Mouse (Mus musculus) heart, adult 8-10 months (tissue): ENCODE results near the gene Slc6a9. TPM values are rescaled to one million over a fixed set of nuclear protein-coding genes. Genes with fewer than 3 reads are reported as not detected.

Experiments used
- DNase-seq: peaks from one replicate; pipeline ENCODE4 v3.0.0; 2022; ENCODE audit warnings: low spot score
- total RNA-seq, 4 experiments: library from RNA; stranded (reverse); gene quantifications; 2 replicates each; pipeline ENCODE4 v1.2.4; 2022

Gene Slc6a9
- total RNA-seq, 4 experiments from 2014 or later: 1.7 to 2.3 (median 2.2) TPM

DNA sequence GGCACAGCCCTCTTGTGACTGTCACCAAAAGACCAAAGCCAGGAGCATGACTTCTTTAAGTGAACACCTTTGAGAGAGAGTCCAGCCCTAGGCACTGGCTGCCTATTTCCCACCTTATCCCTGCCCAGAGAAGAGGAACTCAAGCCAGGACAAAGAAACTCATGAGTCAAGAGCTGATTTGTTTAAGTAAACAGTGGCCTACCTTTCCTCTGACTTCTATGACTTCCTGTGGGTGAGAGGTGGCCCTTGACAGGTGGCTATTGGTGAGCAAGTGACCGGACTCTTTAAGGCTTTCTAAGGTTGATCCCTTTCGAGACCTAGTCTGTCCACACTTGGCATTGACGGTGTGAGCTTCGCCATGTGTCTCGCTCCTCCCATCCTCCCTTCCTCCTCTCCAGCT is 6.5 kb downstream of the Slc6a9 start:
- DNase-seq: no peak

DNA sequence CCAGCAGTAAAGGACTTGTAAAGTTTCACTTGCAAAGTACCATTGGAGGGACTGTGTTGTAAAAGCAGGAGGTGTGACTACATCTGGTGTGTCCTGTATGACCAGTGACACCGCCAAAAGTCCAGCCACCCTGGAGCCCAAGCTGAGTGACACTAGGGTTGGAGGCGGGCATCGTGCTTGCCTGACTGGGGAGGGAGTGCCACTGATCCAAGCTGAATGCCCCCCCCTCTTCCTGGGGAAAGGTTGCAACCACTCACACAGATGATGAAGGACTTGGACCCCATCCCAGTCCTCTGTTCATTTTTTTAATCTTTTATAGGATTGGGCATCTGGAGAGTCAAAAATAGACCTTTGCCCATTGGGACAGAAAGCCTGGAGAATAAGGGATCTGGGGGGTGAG is 7.3 kb downstream of the Slc6a9 start:
- DNase-seq: no peak

DNA sequence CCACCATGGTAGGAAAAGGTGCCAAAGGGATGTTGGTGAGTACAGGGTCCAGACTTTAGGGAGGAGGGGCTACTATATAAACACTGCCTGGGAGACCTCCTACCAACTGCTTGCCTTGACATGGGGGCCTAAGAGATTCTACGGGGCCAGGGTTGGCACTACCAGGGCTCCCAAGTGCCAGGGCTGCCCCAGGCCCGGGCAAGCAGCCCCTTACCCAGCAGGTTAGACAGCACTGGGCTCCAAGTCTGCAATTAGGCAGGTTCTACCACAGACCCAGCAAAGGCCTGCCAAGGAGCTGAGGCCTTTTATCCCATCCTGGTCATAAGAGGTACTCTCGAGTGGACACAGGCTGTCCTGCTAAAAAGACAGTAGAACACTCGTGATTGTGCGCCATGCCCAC is 8.8 kb downstream of the Slc6a9 start:
- no peak for DNase-seq

DNA sequence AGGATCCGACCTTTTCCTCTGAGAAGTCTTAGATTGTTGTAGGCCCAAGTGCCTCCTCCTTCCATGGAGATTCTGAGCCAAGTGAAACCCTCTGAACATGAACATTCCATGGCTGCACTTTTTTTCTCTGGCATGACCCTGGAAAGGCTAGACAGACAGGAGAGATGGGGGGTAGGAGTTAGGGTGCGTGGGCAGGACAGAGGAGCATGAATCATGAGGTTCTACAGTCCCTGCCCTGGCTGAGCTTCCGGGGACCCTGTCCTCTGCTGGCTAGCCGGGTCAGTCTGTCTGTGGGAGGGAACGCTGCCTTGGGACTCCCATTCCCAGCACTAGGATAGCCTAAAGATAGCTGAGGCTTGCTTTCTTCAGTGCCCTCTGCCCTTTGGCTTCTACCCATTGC is 10.2 kb downstream of the Slc6a9 start:
- DNase-seq: no peak

DNA sequence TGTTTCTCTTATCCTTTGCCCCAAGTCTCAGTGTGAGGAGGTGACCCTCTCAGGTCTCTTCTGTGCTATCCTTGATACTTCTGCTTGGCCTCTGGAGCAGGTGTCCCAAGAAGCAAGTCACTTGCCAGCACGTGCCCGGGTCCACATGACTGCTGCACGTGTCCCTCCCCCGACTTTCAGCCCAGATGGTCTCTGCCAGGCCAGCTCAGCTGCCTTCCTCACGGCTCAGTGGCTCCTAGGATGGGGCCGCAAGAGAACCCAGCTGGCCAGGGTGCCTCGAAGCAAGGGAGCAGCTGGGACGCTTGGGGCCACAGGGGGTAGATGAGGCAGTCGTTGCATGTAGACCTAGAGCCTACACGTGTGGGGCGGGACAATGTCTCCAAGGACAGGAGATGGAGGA is 11.0 kb downstream of the Slc6a9 start:
- DNase-seq: no peak

DNA sequence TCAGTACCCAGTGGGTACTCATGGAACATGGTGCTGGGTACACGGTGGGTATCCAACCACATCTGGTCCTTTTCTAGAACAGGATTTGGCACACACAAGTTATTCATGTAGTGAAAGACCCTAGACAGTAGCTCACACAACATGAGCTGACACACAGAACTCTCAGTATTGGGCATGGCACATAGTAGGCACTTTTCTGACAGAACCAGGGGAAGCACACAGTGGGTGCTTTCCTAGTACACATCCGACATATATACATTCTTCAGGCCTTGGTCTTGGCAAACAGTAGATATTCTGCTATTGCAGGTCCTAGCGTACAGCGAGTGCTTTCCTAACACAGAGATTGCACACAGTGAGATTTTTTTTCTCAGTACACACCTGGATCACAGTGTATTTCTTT is 12.0 kb downstream of the Slc6a9 start:
- DNase-seq: no peak

DNA sequence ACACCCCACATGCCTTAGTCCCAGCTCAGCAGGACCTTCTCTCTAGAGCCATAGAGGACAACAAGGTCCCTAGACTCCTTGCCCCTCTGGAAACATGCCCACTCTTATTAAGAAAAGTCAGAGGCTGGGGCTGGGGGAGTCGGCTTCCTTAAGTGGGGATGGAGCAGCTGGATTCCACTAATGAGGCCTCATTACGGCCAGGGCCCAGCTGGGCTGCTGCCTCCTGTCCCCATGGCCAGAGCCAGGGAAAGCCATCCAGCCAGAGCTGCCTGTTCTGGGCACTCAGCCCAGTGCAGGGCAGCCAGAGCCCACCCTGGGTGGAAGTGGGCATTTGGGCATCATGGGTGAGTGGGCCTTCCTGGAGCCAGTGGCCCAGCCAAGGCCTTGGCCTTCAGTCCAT is 12.7 kb downstream of the Slc6a9 start:
- no peak for DNase-seq

DNA sequence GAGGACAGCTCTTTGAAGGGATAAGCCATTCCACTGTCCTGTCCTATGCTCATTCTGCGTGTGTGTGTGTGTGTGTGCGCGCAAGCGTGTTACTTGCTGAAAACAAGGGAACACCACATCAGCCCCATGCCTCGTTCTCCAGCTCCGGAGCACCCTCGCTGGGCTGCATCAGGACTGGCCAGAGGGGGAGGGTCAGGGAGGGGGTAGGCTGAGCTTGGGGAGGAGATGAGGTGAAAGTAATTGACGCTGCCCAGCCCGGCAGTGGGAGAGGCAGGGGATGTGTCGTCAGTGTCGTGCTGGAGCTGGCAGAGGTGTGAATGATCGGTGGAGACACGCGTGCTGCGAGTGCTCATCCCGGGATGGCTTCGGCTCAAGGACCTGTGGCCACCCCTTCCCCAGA is 14.8 kb downstream of the Slc6a9 start:
- DNase-seq: no peak

DNA sequence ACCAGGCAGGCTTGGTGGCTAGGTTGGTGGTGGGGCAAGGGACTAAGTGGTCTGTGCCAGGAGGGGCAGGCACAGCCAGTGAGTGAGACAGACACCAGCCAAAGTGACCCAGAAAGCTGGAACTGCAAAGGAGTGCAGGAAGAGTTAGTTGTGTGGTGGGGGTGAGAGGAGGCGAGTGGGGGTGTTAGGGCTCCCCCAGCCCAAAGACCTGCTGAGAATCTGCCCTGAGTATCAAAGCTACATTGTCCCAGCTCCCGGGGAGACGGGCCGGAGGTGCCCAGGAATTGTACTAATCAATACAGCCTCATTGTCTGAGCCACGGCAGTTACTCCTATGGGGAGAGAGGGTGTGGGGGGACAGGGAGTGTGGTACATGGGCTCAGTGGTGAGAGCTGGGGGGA is 15.2 kb downstream of the Slc6a9 start:
- no peak for DNase-seq

DNA sequence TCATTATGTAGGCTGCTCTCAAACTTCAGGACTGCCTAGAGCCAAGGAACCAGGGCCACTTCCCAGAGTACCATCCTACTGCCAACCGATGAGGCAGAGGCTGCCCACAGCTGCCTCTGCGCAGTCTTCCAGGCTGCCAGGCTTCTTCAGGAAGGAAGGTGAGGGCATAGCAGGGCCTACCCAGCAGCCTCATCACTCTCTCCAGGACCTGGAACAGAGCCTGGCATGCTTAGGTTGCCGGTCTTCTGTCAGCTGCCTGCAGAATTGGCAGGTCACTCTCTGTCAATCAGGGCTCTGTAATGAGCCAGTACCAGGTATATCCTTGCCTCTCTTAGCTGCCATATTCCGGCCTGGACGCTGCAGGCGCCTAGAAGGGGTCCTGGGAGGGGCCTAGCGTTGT is 15.9 kb downstream of the Slc6a9 start:
- no peak for DNase-seq

DNA sequence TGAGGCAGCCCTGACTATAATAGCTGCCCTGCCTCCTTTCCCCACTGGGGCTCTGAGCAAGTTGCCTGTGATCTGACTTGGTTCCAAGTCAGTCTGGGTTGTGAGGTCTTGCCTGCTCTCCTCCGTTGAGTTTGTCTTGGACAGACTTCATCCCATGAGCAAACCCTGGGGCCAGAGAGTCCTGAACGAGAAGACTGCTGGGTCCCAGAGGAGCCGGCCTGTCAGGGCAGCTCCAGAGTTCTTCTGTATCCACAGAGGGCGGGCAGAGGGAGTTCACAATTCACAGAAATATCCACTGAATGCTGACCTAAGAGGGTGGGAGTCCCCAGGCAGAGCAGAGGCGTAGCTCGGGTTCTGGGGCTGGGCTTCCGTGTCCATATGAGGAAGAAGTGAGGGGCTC is 16.6 kb downstream of the Slc6a9 start:
- DNase-seq: peak; percentile 69

DNA sequence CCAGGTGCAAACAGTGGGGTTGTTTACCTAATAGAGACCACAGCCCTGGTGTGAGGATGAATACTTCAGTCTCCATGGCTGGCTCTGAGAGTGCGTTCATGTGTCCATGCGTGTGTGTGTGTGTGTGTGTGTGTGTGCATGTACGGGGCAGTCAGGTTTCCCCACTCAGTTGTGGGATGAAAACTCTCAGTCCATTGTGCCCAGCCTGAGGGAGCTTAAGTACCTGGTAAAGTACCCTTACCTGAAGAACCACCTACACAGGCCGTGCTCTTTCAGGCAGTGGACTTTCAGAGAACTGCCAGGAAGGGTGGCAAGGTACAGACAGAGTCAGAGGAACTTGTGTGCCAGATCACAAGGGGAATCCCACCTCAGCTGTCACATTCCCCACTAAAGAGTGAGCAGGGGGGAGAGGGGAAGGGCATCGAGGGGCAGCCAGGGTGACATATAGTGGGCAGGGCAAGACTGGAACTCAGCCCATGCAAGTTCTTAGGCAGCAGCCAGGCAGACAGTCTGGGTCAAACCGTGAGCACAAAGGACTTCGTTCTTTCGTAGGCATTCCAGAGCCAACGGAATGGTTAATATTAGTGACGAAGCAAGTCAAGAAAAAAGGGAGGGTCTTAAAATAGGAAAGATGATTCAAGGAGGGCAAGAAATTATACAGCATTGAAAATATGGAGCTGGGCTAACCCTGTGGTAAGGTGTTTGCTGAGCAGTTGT is 18.0 kb downstream of the Slc6a9 start:
- no peak for DNase-seq

DNA sequence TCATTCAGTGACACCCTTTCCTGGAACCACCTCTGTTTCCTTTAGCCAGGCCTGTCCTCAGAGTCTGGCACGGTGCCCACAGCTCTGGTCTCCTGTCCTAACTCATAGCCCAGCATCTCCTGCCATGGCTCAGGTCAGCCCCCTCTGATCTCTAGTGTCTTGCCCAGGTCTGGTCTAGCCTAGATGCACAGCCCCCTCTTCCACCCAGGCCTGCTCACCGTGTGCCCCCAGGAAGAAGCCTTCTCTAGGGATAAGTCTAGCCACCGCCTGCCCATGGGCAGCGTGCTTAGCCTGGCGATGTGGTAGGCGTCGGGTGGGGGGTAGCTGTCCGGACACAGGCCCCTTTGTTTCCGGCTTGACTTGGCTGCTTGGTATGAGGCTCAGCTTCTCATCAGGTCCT is 20.8 kb downstream of the Slc6a9 start:
- DNase-seq: no peak

DNA sequence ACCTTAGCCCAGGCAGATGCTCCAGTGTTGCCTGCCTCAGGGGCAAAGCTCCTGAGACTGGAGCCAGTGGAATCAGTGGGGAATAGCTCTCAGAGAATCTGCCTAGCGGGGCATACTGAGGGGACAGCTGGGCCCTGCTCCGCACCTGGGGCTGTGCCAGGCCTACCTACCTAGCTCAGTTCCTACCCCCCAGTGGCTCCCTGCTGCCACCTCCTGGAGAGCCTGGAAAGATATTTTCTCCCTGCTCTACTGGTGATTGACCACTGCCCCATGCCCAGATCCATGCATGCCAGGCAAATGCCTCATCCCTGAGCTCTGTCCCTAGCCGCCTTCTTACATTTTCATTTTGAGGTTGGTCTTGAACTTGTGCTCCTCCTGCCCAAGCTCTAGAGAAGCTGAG is 24.5 kb downstream of the Slc6a9 start:
- no peak for DNase-seq

DNA sequence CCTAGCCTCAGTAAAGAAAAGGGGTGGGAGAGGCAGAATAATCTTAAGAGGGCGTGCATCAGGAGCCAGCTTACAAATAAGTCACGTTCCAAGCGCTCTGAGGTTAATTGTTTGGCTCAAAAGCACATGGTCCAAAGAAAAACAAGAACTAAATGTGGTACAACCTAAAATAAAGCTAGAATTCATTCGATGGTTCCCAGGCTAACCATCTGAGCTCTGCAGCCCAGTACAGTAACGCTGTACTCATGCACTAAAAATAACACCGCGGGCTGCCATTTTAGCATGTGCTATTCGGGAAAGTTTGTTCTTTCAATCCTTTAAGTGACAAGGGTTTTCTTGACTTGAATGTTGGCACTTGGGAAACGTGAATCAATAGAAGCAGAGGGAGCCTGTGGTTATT is 26.3 kb downstream of the Slc6a9 start:
- no peak for DNase-seq

DNA sequence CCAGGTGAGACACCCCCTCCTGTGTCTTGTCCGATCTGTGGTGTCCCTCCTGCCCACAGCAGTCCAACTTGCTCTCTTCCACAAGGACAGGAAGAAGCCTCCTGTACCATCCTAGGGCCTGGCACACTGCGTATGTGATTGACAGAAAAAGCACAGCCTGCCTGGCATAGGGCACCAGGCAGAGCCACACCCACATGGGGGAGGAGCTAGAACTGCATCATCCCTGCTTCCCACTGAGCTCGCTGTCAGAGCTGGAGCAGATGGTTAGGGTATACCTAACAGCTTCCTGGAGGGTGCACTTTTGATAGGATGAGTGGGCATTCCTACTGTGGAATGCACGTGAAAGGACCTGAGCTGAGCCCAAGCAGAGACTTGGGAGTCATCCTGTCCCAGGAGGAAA is 28.5 kb downstream of the Slc6a9 start:
- no peak for DNase-seq

DNA sequence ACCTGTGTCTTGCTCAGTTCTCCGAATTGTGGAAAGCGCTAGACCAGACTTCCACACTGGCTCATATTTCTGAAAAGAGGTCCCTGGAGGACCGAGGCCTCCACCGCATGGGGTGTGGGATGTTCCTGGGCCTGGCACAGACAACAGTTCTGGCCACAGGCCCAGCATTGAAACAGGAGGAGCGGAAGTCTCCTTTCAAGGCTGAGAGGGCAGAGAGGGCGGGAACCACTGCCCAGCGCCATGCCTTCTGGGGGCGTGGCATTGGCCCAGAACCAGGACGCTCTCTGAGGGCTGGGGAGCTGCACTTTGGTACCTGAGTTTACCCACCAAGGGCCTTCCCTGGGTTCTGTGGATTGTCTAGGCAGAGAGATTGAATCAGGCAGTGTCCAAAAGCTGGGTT is 31.8 kb downstream of the Slc6a9 start:
- peak; percentile 56 for DNase-seq

DNA sequence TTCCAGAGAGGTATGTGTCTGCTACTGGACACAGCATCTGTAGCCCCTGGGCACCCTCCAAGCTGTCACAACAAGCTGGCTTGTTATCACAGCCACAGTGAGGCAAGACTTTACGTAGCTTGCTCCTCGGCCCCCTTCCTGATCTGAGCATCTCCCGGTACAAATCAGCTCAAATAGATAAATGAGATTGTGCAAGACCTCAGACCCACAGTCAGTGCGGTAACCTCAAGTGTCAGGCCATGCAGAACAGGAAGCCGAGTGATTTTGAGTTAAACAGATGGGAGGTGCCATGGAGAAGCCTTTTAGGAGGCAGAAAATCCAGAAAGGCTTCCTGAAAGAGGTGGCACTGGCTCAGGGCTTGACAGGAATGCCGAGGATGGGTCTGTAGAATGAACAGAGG is 32.7 kb downstream of the Slc6a9 start:
- DNase-seq: no peak

DNA sequence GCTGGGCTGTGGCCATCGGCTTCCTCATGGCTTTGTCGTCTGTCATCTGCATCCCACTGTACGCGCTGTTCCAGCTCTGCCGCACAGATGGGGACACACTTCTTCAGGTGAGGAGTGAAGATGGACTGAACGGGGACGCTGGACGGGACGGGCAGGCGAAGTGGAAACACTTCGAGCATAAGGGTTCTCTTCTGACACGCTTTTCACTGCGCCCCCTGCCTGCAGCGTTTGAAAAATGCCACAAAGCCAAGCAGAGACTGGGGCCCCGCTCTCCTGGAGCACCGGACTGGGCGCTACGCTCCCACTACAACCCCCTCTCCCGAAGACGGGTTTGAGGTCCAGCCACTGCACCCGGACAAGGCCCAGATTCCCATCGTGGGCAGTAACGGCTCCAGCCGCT is 33.5 kb downstream of the Slc6a9 start:
- DNase-seq: peak; percentile 35

DNA sequence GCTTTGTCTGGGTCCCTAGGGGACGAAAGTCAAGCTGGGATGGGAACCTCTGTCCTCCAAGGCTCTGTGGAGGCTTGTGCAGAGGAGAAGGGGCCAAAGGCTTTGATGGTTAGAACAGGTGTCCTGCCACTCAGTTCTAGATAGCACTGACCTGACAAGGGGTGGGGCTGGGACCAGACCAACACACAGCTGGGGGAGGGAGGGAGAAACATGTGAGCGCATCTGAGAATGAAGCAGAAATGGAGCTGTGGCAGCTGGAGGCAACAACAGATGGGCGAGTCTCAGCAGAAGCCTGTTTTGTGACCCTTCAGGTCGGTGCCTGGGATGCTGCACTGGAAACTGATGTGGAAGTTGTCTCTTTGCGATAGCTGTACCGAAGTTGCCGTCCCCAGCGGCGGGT is 35.0 kb downstream of the Slc6a9 start:
- no peak for DNase-seq

DNA sequence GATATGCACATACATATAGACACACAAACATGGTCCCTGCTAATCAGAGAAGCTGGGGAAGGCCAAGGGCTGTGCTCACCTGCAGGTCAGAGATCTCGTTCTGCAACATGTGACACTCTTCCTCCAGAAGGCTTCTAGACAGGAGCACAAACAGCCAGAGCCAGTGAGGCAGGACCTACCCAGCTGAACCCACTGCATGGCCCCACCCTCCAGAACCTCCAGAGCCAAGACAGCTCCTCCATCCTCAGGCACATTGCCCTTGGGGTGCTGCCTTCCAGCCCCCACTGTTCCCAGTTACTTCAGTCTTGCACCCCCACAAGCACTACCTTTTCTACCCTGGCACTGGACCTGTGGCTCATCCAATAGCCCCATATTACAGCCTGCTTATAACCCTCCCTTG is 36.1 kb downstream of the Slc6a9 start:
- DNase-seq: no peak

DNA sequence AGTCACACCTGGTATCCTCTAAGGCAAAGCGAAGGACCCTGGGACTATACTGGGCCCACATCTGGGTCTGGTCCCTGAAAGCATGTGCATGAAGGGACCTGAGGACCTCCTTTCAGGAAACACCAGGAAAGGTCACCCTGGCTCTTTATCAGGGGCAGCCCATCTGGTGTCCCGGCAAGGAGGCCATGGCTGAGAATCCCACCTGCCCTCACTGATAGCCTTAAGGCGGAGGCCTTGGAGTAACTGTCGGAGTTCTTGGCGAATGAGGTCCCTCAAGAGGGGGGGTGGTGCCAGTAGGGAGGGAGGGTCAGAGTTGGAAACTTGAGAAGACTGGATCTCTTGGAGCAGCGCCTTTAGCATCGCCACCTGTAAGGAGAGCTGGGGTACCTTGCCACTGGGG is 37.5 kb downstream of the Slc6a9 start:
- no peak for DNase-seq

DNA sequence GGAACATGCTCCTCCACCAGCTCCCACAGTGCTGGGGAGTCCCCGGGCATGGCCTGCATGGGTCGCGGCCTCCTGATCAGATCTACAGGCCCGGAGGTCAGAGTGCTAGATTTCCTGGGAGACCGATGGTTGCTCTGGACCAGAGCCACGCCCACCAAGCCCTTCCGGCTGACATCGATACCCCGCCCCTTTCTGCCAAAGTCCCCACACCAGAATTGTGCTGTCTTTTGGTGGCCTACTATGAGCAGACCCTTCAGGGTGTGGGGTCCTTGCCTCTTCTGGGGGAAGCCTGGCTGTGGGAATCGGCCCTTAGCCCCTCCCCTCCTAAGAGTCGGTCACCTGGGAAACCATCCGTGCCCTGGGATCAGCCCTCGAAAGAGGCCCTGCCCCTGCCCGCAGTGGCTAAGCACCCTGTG is 38.2 kb downstream of the Slc6a9 start, which contains the start of gene Ccdc24:
Ccdc24 (minus strand) TSS at position 87 of the 416 bp plus-strand sequence.
- no peak for DNase-seq

DNA sequence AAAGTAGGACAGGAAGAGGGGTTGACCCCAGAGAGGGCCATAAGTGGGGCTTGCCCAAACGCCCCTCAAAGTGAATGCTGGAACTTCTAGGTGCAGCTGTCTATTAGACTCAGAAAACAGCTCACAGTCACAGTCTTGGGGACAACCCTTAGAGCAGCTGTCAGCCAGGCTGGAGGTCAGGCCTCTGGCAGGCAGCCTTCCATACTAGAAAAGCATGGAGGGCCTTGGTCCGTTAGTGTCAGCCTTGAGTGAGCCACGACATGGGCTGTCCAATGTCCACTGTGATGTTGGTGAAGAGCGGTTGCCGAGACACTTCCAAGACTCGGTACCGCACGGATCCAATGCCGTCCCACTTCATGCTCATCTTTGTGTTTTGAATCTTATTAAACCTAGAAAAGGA is 39.3 kb downstream of the Slc6a9 start:
- no peak for DNase-seq
